Mouse (Mus musculus): ENCODE measurements around the gene Mrps27.

Gene Mrps27

GRCm38 (mm10) chr13:99440228-99440627 lies 95.6 kb downstream of the Mrps27 start:
- DNase-seq (ENCODE audit: low read depth, low spot score): peak; percentile 42

GRCm38 (mm10) chr13:99441700-99442433 lies 97.3 kb downstream of the Mrps27 start:
- DNase-seq (ENCODE audit: low read depth, low spot score): no peak

- no peak for DNase-seq (ENCODE audit: low read depth, low spot score)
These were observed 98.1 kb downstream of the Mrps27 start for GRCm38 (mm10) chr13:99442434-99443249.

GRCm38 (mm10) chr13:99443484-99444175 lies 99.0 kb downstream of the Mrps27 start:
- no peak for DNase-seq (ENCODE audit: low read depth, low spot score)

- no peak for DNase-seq (ENCODE audit: low read depth, low spot score)
These were observed 99.9 kb downstream of the Mrps27 start for GRCm38 (mm10) chr13:99444431-99444871.

- DNase-seq (ENCODE audit: low read depth, low spot score): no peak
These were observed 100.3 kb downstream of the Mrps27 start for GRCm38 (mm10) chr13:99444880-99445279.

GRCm38 (mm10) chr13:99447002-99447401 lies 102.4 kb downstream of the Mrps27 start:
- DNase-seq (ENCODE audit: low read depth, low spot score): no peak

- peak; percentile 55 for DNase-seq (ENCODE audit: low read depth, low spot score)
These were observed 103.0 kb downstream of the Mrps27 start for GRCm38 (mm10) chr13:99447403-99448199.

- DNase-seq (ENCODE audit: low read depth, low spot score): no peak
These were observed 103.7 kb downstream of the Mrps27 start for GRCm38 (mm10) chr13:99448278-99448677.

GRCm38 (mm10) chr13:99449547-99449946 lies 105.0 kb downstream of the Mrps27 start:
- DNase-seq (ENCODE audit: low read depth, low spot score): no peak

- DNase-seq (ENCODE audit: low read depth, low spot score): no peak
These were observed 106.2 kb downstream of the Mrps27 start for GRCm38 (mm10) chr13:99450766-99451165.

- DNase-seq (ENCODE audit: low read depth, low spot score): no peak
These were observed 106.7 kb downstream of the Mrps27 start for GRCm38 (mm10) chr13:99451276-99451675.

- no peak for DNase-seq (ENCODE audit: low read depth, low spot score)
These were observed 107.9 kb downstream of the Mrps27 start for GRCm38 (mm10) chr13:99452444-99452843.

GRCm38 (mm10) chr13:99454977-99455376 lies 110.4 kb downstream of the Mrps27 start:
- DNase-seq (ENCODE audit: low read depth, low spot score): no peak

GRCm38 (mm10) chr13:99458658-99459386 lies 114.2 kb downstream of the Mrps27 start:
- no peak for DNase-seq (ENCODE audit: low read depth, low spot score)

- DNase-seq (ENCODE audit: low read depth, low spot score): no peak
These were observed 115.0 kb downstream of the Mrps27 start for GRCm38 (mm10) chr13:99459612-99460011.

- DNase-seq (ENCODE audit: low read depth, low spot score): no peak
These were observed 117.3 kb downstream of the Mrps27 start for GRCm38 (mm10) chr13:99461886-99462285.

- no peak for DNase-seq (ENCODE audit: low read depth, low spot score)
These were observed 120.0 kb downstream of the Mrps27 start for GRCm38 (mm10) chr13:99464551-99464950.
